Mouse (Mus musculus): ENCODE measurements at regions not wholly inside any gene's neighbourhood (a gene's known extent, or its start where the extent isn't known, plus 50 kb on each side); places are given as distances from the start of the nearest gene placed in this dataset.
"Not testable (repeated sequence)": the region's sequence is repeated elsewhere in the genome, so short reads cannot be mapped to it uniquely, and the experiment has no call there.

GRCm38 (mm10) chr14:53190931-53191330 is 695.4 kb upstream of the Olfr1507 start:
- H3K4me1 ChIP-seq (replicated peaks; ENCODE audit: control insufficient read depth, insufficient read depth, low read length); H3K36me3 ChIP-seq (ENCODE audit: control insufficient read depth, insufficient read depth); ATAC-seq; H3K4me3 ChIP-seq (ENCODE audit: low read depth, low read length); H3K27ac ChIP-seq (ENCODE audit: low read depth, low read length); H3K27me3 ChIP-seq (replicated peaks; ENCODE audit: control insufficient read depth, insufficient read depth, low read length); H3K4me2 ChIP-seq (replicated peaks; ENCODE audit: low read depth); H3K9ac ChIP-seq (ENCODE audit: low read depth, low read length); H3K9me3 ChIP-seq (ENCODE audit: control insufficient read depth): not testable (repeated sequence)
- WGBS, result no CpG with 5 or more reads among the region's 3 CpGs

DNA sequence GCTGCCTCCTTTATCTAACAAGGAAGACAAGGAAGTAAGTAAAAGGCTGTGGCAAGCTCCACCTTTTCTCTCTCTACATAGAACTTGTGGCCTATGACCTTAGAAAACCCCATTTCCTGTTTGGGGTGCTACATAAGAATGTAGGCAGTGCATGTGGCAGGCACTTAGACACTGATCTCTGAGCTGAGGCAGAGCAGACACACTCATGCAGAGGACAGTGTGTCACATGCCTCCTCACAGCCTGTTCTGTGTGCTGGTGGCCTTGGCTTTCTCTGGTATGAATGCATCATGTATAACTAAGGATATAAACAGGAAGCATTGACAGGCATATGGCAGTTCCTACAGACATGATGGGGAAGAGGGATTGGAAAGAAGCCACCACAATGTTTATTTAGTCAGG is 678.5 kb upstream of the Olfr1507 start:
- ATAC-seq, result 0 out of 2 replicates have a peak, but pooled peaks have one; percentile 41
- H3K9me3 ChIP-seq (ENCODE audit: control insufficient read depth); H3K4me1 ChIP-seq (replicated peaks; ENCODE audit: control insufficient read depth, insufficient read depth, low read length); H3K27ac ChIP-seq (ENCODE audit: low read depth, low read length); H3K27me3 ChIP-seq (replicated peaks; ENCODE audit: control insufficient read depth, insufficient read depth, low read length); H3K9ac ChIP-seq (ENCODE audit: low read depth, low read length); H3K4me3 ChIP-seq (ENCODE audit: low read depth, low read length); H3K4me2 ChIP-seq (replicated peaks; ENCODE audit: low read depth); H3K36me3 ChIP-seq (ENCODE audit: control insufficient read depth, insufficient read depth): not testable (repeated sequence)

DNA sequence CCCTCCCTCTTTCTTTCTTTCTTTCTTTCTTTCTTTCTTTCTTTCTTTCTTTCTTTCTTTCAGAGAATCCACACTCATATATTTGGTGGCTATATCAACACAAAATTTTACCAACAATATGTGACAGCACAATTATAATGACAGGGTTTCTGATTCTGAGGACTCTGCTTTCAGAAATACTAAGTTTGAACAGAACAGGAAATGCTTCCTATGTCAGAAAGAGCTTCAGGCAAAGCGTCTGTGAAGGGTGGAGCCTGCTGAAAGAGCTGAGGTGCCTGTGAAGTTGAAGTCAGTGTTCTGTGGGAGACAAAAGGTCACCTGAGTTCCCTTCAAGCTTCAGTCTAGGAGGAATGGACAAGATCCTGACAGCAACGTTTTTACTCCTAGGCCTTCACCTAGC is 670.8 kb upstream of the Olfr1507 start:
- WGBS, result no CpG with 5 or more reads among the region's 2 CpGs
- not testable (repeated sequence) for H3K9ac ChIP-seq (ENCODE audit: low read depth, low read length); H3K4me1 ChIP-seq (replicated peaks; ENCODE audit: control insufficient read depth, insufficient read depth, low read length); H3K36me3 ChIP-seq (ENCODE audit: control insufficient read depth, insufficient read depth); ATAC-seq; H3K27ac ChIP-seq (ENCODE audit: low read depth, low read length); H3K9me3 ChIP-seq (ENCODE audit: control insufficient read depth); H3K4me3 ChIP-seq (ENCODE audit: low read depth, low read length); H3K4me2 ChIP-seq (replicated peaks; ENCODE audit: low read depth); H3K27me3 ChIP-seq (replicated peaks; ENCODE audit: control insufficient read depth, insufficient read depth, low read length)

GRCm38 (mm10) chr14:53159012-53159411 is 663.5 kb upstream of the Olfr1507 start:
- not testable (repeated sequence) for H3K4me2 ChIP-seq (replicated peaks; ENCODE audit: low read depth); H3K36me3 ChIP-seq (ENCODE audit: control insufficient read depth, insufficient read depth); H3K9me3 ChIP-seq (ENCODE audit: control insufficient read depth); H3K4me3 ChIP-seq (ENCODE audit: low read depth, low read length); H3K27me3 ChIP-seq (replicated peaks; ENCODE audit: control insufficient read depth, insufficient read depth, low read length); H3K27ac ChIP-seq (ENCODE audit: low read depth, low read length); H3K4me1 ChIP-seq (replicated peaks; ENCODE audit: control insufficient read depth, insufficient read depth, low read length); ATAC-seq; H3K9ac ChIP-seq (ENCODE audit: low read depth, low read length)
- no CpG with 5 or more reads among the region's 2 CpGs for WGBS

DNA sequence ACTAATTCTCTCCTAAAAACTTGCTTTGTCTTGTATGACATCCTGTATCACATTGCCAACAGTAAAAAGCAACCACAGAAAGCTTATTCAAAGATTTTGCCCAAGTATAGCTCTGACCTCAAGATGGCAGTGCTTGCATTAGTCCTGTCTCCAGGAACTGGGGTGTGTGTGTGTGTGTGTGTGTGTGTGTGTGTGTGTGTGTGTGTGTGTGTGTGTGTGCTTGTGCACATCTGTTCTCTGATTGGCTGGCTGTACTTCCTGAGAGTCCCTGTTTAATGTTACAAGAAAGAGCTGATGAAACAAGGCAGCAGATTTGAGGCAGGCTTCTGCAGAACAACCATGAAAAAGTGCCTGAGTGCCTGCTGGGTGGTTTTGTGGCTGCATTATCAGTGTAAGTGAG is 639.2 kb upstream of the Olfr1507 start:
- 0 out of 2 replicates have a peak, but pooled peaks have one; percentile 18 for TF ChIP-seq CTCF (IDR thresholded peaks at IDR 0.05; ENCODE audit: low read depth)
- not testable (repeated sequence) for ATAC-seq; H3K36me3 ChIP-seq (ENCODE audit: control insufficient read depth, insufficient read depth); H3K27ac ChIP-seq (ENCODE audit: low read depth, low read length); H3K4me3 ChIP-seq (ENCODE audit: low read depth, low read length); H3K27me3 ChIP-seq (replicated peaks; ENCODE audit: control insufficient read depth, insufficient read depth, low read length); H3K4me2 ChIP-seq (replicated peaks; ENCODE audit: low read depth); H3K9me3 ChIP-seq (ENCODE audit: control insufficient read depth); H3K9ac ChIP-seq (ENCODE audit: low read depth, low read length); H3K4me1 ChIP-seq (replicated peaks; ENCODE audit: control insufficient read depth, insufficient read depth, low read length)

DNA sequence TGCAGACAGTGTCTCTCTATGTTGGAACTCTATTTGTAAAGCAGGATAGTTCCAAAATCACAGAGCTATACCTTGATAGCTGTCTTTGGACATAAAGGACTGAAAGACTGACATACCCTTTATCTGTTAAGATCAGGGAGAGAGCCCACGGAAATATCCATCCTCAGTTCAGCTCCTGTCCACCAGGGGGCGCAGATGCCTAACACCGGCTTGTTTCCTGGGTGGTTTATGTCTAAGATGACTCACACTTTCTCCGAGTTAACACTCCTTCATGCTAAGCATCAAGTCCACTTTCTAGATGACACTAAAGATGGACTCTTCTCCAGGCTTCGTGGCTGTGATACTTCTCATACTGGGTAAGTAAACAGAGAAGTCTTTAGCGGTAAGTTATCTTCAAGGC is 636.8 kb upstream of the Olfr1507 start:
- not testable (repeated sequence) for H3K27me3 ChIP-seq (replicated peaks; ENCODE audit: control insufficient read depth, insufficient read depth, low read length); H3K27ac ChIP-seq (ENCODE audit: low read depth, low read length); H3K36me3 ChIP-seq (ENCODE audit: control insufficient read depth, insufficient read depth); H3K4me1 ChIP-seq (replicated peaks; ENCODE audit: control insufficient read depth, insufficient read depth, low read length); H3K4me2 ChIP-seq (replicated peaks; ENCODE audit: low read depth); H3K4me3 ChIP-seq (ENCODE audit: low read depth, low read length); H3K9ac ChIP-seq (ENCODE audit: low read depth, low read length); H3K9me3 ChIP-seq (ENCODE audit: control insufficient read depth); ATAC-seq
- 21% methylated on average over 6 of the region's 6 CpGs for WGBS
- TF ChIP-seq CTCF (IDR thresholded peaks at IDR 0.05; ENCODE audit: low read depth), result peak; percentile 77

- 14% methylated on average over 2 of the region's 3 CpGs for WGBS
- not testable (repeated sequence) for H3K4me2 ChIP-seq (replicated peaks; ENCODE audit: low read depth); ATAC-seq; H3K9ac ChIP-seq (ENCODE audit: low read depth, low read length); H3K36me3 ChIP-seq (ENCODE audit: control insufficient read depth, insufficient read depth); H3K27me3 ChIP-seq (replicated peaks; ENCODE audit: control insufficient read depth, insufficient read depth, low read length); H3K27ac ChIP-seq (ENCODE audit: low read depth, low read length); H3K4me3 ChIP-seq (ENCODE audit: low read depth, low read length); H3K9me3 ChIP-seq (ENCODE audit: control insufficient read depth); H3K4me1 ChIP-seq (replicated peaks; ENCODE audit: control insufficient read depth, insufficient read depth, low read length)
- peak; percentile 46 for TF ChIP-seq CTCF (IDR thresholded peaks at IDR 0.05; ENCODE audit: low read depth)
Measured at GRCm38 (mm10) chr14:53121704-53122103, 626.2 kb upstream of the Olfr1507 start.

DNA sequence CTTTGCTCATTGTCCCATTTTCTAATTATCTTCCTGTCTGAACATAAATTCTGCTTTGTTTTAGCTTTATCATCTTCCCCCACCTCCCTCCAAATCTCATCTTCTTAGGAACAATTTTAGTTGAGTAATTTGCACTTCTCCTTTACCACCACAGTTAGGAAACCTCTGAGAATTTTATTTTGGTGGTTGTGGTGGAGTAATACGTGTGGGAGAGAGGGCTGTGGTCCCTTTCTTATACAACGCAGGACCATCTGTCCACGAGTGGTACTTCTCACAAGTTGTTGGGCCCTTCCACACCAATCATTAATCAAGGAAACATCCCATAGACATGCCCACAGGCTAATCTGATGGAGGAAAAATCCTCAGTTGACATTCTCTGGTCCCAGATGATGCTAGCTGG is 614.2 kb upstream of the Olfr1507 start:
- not testable (repeated sequence) for H3K9ac ChIP-seq (ENCODE audit: low read depth, low read length); H3K27ac ChIP-seq (ENCODE audit: low read depth, low read length); H3K27me3 ChIP-seq (replicated peaks; ENCODE audit: control insufficient read depth, insufficient read depth, low read length); ATAC-seq; H3K4me1 ChIP-seq (replicated peaks; ENCODE audit: control insufficient read depth, insufficient read depth, low read length); H3K36me3 ChIP-seq (ENCODE audit: control insufficient read depth, insufficient read depth); H3K9me3 ChIP-seq (ENCODE audit: control insufficient read depth); H3K4me2 ChIP-seq (replicated peaks; ENCODE audit: low read depth); H3K4me3 ChIP-seq (ENCODE audit: low read depth, low read length)
- WGBS, result 64% methylated on average over 3 of the region's 3 CpGs
